Mouse (Mus musculus) left cerebral cortex, postnatal 4 days (tissue): Measurements from ENCODE around the gene Vsnl1. TPM values are rescaled to one million over a fixed set of nuclear protein-coding genes. Genes with fewer than 3 reads are reported as not detected.

Experiments
- DNase-seq: peaks from one replicate; pipeline ENCODE4 v3.0.0-alpha.2; 2022
- intact Hi-C: fragments of 180-260 bp; cut with DNase I; formaldehyde crosslinking; loops from one replicate; pipeline ENCODE4 v1.15.1; 2025
- microRNA-seq: library from miRNA; unstranded; fragments of <30 nt; microRNA quantifications from one replicate; pipeline ENCODE4 v1.2.0, GENCODE M21; 2022
- total RNA-seq, 2 experiments: library from RNA; stranded (reverse); gene quantifications; 2 replicates each; pipeline ENCODE4 v1.2.3; 2021

The Vsnl1 gene
- total RNA-seq, 2 experiments from 2014 or later = 184 to 192 TPM

DNA sequence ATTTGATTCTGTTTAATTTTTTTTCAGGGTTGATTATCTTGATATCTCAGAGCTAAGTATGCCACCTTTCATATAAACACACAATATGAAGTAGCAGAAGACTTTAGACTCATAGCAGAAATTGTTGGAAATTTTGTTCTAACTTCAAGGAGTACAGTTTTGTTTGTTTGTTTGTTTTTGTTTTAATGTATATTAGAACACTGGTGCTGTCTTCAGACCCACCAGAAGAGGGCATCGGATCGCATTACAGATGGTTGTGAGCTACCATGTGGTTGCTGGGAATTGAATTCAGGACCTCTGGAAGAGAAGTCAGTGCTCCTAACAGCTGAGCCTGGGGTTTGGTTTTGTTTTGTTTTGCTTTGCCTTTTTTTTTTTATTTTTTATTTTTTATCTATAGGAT lies 150.0 kb downstream of the Vsnl1 start:
- intact Hi-C loops = no loop called here

DNA sequence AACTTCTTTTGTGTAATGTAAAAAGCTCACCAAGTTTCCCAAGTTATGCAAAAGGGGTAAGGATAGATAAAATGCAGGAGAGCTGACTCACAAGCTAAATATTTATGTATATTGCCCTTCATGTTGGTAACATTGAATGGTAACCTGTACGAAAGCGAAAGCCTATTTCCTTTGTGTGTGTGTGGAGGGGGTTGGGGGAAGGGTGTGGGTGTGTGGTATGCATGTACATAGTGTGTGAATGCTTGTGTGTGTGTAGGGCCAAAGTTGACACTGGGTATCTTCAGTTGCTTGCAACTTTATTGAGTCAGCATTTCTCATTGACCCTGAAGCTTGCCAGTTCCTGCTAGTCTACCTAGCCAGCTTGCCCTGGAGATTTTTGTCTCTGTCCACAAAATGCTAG lies 154.8 kb downstream of the Vsnl1 start:
- intact Hi-C loops = no loop called here
- DNase-seq = no peak

More for the DNA sequence above, 150.0 kb downstream of the Vsnl1 start:
- no peak for DNase-seq

DNA sequence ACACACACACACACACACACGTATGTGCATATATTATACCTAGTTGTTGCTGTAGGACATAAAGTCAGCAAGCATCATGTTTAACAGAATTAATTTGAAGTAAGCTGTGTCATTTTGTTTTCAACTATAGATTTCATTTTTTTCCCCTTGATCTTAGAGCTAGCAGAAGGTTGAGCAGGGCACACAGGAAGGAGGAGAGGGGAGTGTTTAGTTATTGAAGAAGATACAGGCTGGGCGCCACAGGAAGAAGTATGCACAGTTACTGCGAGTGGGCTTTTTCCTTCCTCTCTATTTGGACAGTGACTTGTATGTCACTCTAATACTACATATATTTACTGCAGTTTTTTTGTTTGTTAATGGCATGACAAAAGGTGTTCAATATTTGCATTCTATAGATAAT lies 156.5 kb downstream of the Vsnl1 start:
- no peak for DNase-seq
- intact Hi-C loops = no loop called here

DNA sequence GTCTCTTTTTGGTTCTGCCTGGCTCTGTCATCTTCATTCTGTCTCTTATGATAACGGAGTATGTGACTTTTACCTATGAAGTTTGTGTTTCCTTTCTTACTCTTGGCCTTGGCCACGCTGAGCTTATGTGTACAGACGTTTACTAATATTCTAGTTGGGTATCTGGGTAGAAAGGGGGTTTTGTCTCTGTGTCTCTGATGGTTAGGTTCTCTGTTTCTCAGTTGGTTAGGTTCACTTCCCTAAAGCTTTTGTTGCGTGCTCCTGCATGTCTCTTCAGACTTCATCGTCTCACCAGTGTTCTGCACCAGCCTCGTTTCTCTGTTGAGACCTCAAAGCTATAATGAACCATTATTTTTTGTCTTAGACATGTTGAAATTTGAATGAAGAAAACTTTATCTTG lies 159.2 kb downstream of the Vsnl1 start:
- no peak for DNase-seq
- intact Hi-C loops = no loop called here

DNA sequence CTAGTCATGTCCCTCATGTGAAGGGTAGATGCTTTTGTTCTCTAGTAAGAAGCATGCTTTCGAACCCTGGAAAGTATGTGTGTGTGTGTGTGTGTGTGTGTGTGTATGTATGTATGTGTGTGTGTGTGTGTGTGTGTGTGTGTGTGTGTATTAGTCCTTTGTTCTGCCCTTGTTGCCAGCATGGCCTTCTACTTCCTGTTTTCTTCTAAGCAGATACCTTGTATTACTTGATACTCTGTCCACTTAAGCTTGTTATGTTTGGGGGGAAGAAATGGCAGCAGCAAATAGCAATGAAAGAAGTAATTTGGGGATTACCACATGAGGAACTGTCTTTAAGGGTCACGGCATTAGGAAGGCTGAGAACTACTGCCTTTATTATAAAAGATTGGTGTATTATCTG lies 159.8 kb downstream of the Vsnl1 start:
- no peak for DNase-seq
- intact Hi-C loops = no loop called here

Small RNA genes within 50 kb of the gene (microRNA-seq; reads per million reads assigned to microRNA genes)
- gene Mir7675 = not detected

Other genes with a start within 250 kb of the Vsnl1 start
- not detected for gene Msgn1, start 227.6 kb downstream of the Vsnl1 start, total RNA-seq
- 1 to 10 TPM; 5.4 to 6.4 TPM for gene Gen1, start 170.8 kb downstream of the Vsnl1 start, total RNA-seq
- 10 to 100 TPM; 41.1 to 43.1 TPM for gene Smc6, start 170.7 kb downstream of the Vsnl1 start, total RNA-seq
- 1 to 10 TPM; 2.0 TPM for gene Rad51ap2, start 19.5 kb upstream of the Vsnl1 start, total RNA-seq